Mouse (Mus musculus) embryonic facial prominence, embryonic 12.5 days (tissue): ENCODE data around the gene Pmfbp1. TPM values are rescaled to one million over a fixed set of nuclear protein-coding genes. Genes with fewer than 3 reads are reported as not detected.
"Not testable (repeated sequence)": the region's sequence is repeated elsewhere in the genome, so short reads cannot be mapped to it uniquely, and the experiment has no call there.

Source experiments
- ATAC-seq: fragments of 200-750 bp; cut with Nextera tagmentation; 2 replicates; pipeline ENCODE4 v1.8.0; 2017; ENCODE audit not compliant: insufficient number of reproducible peaks, insufficient read depth, low FRiP score, low TSS enrichment
- H3K27ac ChIP-seq: fragments of 300-500 bp; sonication (generic); 2 replicates; pipeline ENCODE4 v1.5.1; 2016; ENCODE audit warnings: mild to moderate bottlenecking
- H3K27me3 ChIP-seq: fragments of 300-500 bp; sonication (generic); 2 replicates; pipeline ENCODE4 v1.6.1; 2016; ENCODE audit warnings: mild to moderate bottlenecking, moderate library complexity
- H3K36me3 ChIP-seq: fragments of 300-500 bp; sonication (generic); 2 replicates; pipeline ENCODE4 v1.6.1; 2016; ENCODE audit warnings: mild to moderate bottlenecking
- H3K4me1 ChIP-seq: fragments of 300-500 bp; sonication (generic); 2 replicates; pipeline ENCODE4 v1.6.1; 2016
- H3K4me2 ChIP-seq: fragments of 300-500 bp; sonication (generic); replicated peaks from 2 replicates; pipeline ENCODE4 v1.6.1; 2016; ENCODE audit warnings: mild to moderate bottlenecking, moderate library complexity
- H3K4me3 ChIP-seq: fragments of 300-500 bp; sonication (generic); 2 replicates; pipeline ENCODE4 v1.5.1; 2016; ENCODE audit warnings: mild to moderate bottlenecking
- H3K9ac ChIP-seq: fragments of 300-500 bp; sonication (generic); 2 replicates; pipeline ENCODE4 v1.6.1; 2016; ENCODE audit warnings: mild to moderate bottlenecking, moderate library complexity
- H3K9me3 ChIP-seq: fragments of 300-500 bp; sonication (generic); 2 replicates; pipeline ENCODE4 v1.6.1; 2016; ENCODE audit warnings: mild to moderate bottlenecking, moderate library complexity
- WGBS: fragments of 180-500 bp; shearing (Covaris S2); methylation state at CpG from one replicate; pipeline ENCODE4 v1.1.7; 2016; 5-methylcytosine and 5-hydroxymethylcytosine counted together
- polyA plus RNA-seq: library from polyadenylated mRNA; unstranded; fragments of >200 nt; fragmentation: Nextera tagmentation; extraction: Ambion mirVana; gene quantifications from 2 replicates; pipeline ENCODE4 v1.2.1, GENCODE M21; 2016

Pmfbp1 gene
- 0.06 TPM in 1 of 2 replicates, not detected in the other for polyA plus RNA-seq

GRCm38 (mm10) chr8:109493727-109494126 is at the start of gene Pmfbp1:
Gene Pmfbp1 (plus strand): TSS chr8:109494027.
- Histone ChIP-seq H3K27me3 (no peaks in the 10 kb centered on the region), H3K36me3 (no peaks in the 10 kb centered on the region), H3K4me3 (no peak within 1 kb of the TSS), H3K4me1 (no peaks in the 10 kb centered on the region), H3K4me2 (no peak within 1 kb of the TSS), H3K27ac (no peak within 1 kb of the TSS), H3K9ac (no peak within 1 kb of the TSS), H3K9me3 (no peaks in the 10 kb centered on the region)
- no peak for ATAC-seq
- 94% methylated on average over 6 of the region's 6 CpGs for WGBS

- not testable (repeated sequence) for H3K27ac ChIP-seq, ATAC-seq, H3K9me3 ChIP-seq, H3K27me3 ChIP-seq, H3K4me3 ChIP-seq, H3K4me1 ChIP-seq, H3K36me3 ChIP-seq, H3K4me2 ChIP-seq, H3K9ac ChIP-seq
- WGBS: 37% methylated on average over 7 of the region's 7 CpGs
Observed at GRCm38 (mm10) chr8:109446896-109447295, 46.9 kb upstream of the Pmfbp1 start.

GRCm38 (mm10) chr8:109451000-109451399 is 42.8 kb upstream of the Pmfbp1 start:
- no peak for ATAC-seq
- 0 out of 2 replicates have a peak, but pooled peaks cover 3% of the 10 kb centered on the region for H3K9me3 ChIP-seq
- no peaks in the 10 kb centered on the region for H3K4me1 ChIP-seq
- no peak overlapping the region for H3K4me3 ChIP-seq
- H3K4me2 ChIP-seq: no peak overlapping the region
- WGBS: 64% methylated on average over 7 of the region's 7 CpGs
- no peak overlapping the region for H3K9ac ChIP-seq
- no peaks in the 10 kb centered on the region for H3K27me3 ChIP-seq
- no peaks in the 10 kb centered on the region for H3K36me3 ChIP-seq
- no peak overlapping the region for H3K27ac ChIP-seq

- Histone ChIP-seq H3K9ac (no peak overlapping the region), H3K4me3 (no peak overlapping the region), H3K27ac (no peak overlapping the region), H3K36me3 (no peaks in the 10 kb centered on the region), H3K4me2 (no peak overlapping the region), H3K27me3 (no peaks in the 10 kb centered on the region), H3K4me1 (no peaks in the 10 kb centered on the region), H3K9me3 (no peaks in the 10 kb centered on the region)
- no peak for ATAC-seq
- 75% methylated on average over 2 of the region's 2 CpGs for WGBS
Observed at GRCm38 (mm10) chr8:109455113-109455512, 38.7 kb upstream of the Pmfbp1 start.

- no peak for ATAC-seq
- 46% methylated on average over 8 of the region's 8 CpGs for WGBS
- no peak overlapping the region for H3K4me3 ChIP-seq
- no peak overlapping the region for H3K4me2 ChIP-seq
- H3K9me3 ChIP-seq: no peaks in the 10 kb centered on the region
- no peak overlapping the region for H3K9ac ChIP-seq
- H3K4me1 ChIP-seq: no peaks in the 10 kb centered on the region
- no peak overlapping the region for H3K27ac ChIP-seq
- no peaks in the 10 kb centered on the region for H3K27me3 ChIP-seq
- no peaks in the 10 kb centered on the region for H3K36me3 ChIP-seq
Observed at GRCm38 (mm10) chr8:109457387-109457786, 36.4 kb upstream of the Pmfbp1 start.

- WGBS: 77% methylated on average over 12 of the region's 12 CpGs
- no peaks in the 10 kb centered on the region for H3K4me1 ChIP-seq
- H3K27ac ChIP-seq: no peak overlapping the region
- H3K27me3 ChIP-seq: no peaks in the 10 kb centered on the region
- no peak overlapping the region for H3K4me3 ChIP-seq
- no peak overlapping the region for H3K4me2 ChIP-seq
- ATAC-seq: no peak
- H3K36me3 ChIP-seq: no peaks in the 10 kb centered on the region
- H3K9me3 ChIP-seq: no peaks in the 10 kb centered on the region
- no peak overlapping the region for H3K9ac ChIP-seq
Observed at GRCm38 (mm10) chr8:109458580-109458979, 35.2 kb upstream of the Pmfbp1 start.

GRCm38 (mm10) chr8:109463075-109463474 is 30.8 kb upstream of the Pmfbp1 start:
- Histone ChIP-seq H3K4me1 (peaks cover 24% of the 10 kb centered on the region), H3K27me3 (no peaks in the 10 kb centered on the region), H3K4me2 (no peak overlapping the region), H3K9ac (no peak overlapping the region), H3K9me3 (no peaks in the 10 kb centered on the region), H3K27ac (no peak overlapping the region), H3K4me3 (no peak overlapping the region), H3K36me3 (no peaks in the 10 kb centered on the region)
- ATAC-seq: no peak
- 46% methylated on average over 2 of the region's 2 CpGs for WGBS

- peaks cover 24% of the 10 kb centered on the region for H3K4me1 ChIP-seq
- H3K27ac ChIP-seq: peak overlapping the region; percentile 51; the same call in 1 of the 2 replicates
- H3K9me3 ChIP-seq: no peaks in the 10 kb centered on the region
- no peak for ATAC-seq
- H3K27me3 ChIP-seq: no peaks in the 10 kb centered on the region
- H3K4me3 ChIP-seq: no peak overlapping the region
- WGBS: 30% methylated on average over 13 of the region's 13 CpGs
- no peaks in the 10 kb centered on the region for H3K36me3 ChIP-seq
- H3K4me2 ChIP-seq: peak overlapping the region; percentile 39; the same call in 1 of the 2 replicates
- no peak overlapping the region for H3K9ac ChIP-seq
Observed at GRCm38 (mm10) chr8:109463677-109464313, 30.0 kb upstream of the Pmfbp1 start.

- ATAC-seq: no peak
- peaks cover 24% of the 10 kb centered on the region for H3K4me1 ChIP-seq
- H3K9ac ChIP-seq: no peak overlapping the region
- no peaks in the 10 kb centered on the region for H3K36me3 ChIP-seq
- WGBS: 26% methylated on average over 15 of the region's 15 CpGs
- H3K9me3 ChIP-seq: no peaks in the 10 kb centered on the region
- H3K27ac ChIP-seq: peak overlapping the region; percentile 80
- no peak overlapping the region for H3K4me3 ChIP-seq
- H3K27me3 ChIP-seq: no peaks in the 10 kb centered on the region
- peak overlapping the region; percentile 39 for H3K4me2 ChIP-seq
Observed at GRCm38 (mm10) chr8:109464451-109464891, 29.4 kb upstream of the Pmfbp1 start.

GRCm38 (mm10) chr8:109465056-109465455 is 28.8 kb upstream of the Pmfbp1 start:
- H3K9ac ChIP-seq: no peak overlapping the region
- ATAC-seq: no peak
- H3K36me3 ChIP-seq: no peaks in the 10 kb centered on the region
- no peak overlapping the region for H3K4me3 ChIP-seq
- peaks cover 24% of the 10 kb centered on the region for H3K4me1 ChIP-seq
- 26% methylated on average over 3 of the region's 3 CpGs for WGBS
- H3K27ac ChIP-seq: peak overlapping the region; percentile 80
- peak overlapping the region; percentile 39; the same call in 1 of the 2 replicates for H3K4me2 ChIP-seq
- no peaks in the 10 kb centered on the region for H3K9me3 ChIP-seq
- H3K27me3 ChIP-seq: no peaks in the 10 kb centered on the region

GRCm38 (mm10) chr8:109465761-109466160 is 28.1 kb upstream of the Pmfbp1 start:
- Histone ChIP-seq H3K9ac (no peak overlapping the region), H3K4me1 (peaks cover 24% of the 10 kb centered on the region), H3K4me2 (no peak overlapping the region), H3K27ac (peak overlapping the region; percentile 42; the same call in 1 of the 2 replicates), H3K36me3 (no peaks in the 10 kb centered on the region), H3K27me3 (no peaks in the 10 kb centered on the region), H3K9me3 (no peaks in the 10 kb centered on the region), H3K4me3 (no peak overlapping the region)
- ATAC-seq: no peak
- WGBS: 65% methylated on average over 3 of the region's 3 CpGs

GRCm38 (mm10) chr8:109467516-109467915 is 26.3 kb upstream of the Pmfbp1 start:
- peaks cover 24% of the 10 kb centered on the region for H3K4me1 ChIP-seq

More at GRCm38 (mm10) chr8:109467516-109467915, 26.3 kb upstream of the Pmfbp1 start:
- WGBS: 45% methylated on average over 5 of the region's 5 CpGs
- no peaks in the 10 kb centered on the region for H3K9me3 ChIP-seq
- no peak overlapping the region for H3K4me3 ChIP-seq
- no peak overlapping the region for H3K27ac ChIP-seq
- H3K27me3 ChIP-seq: no peaks in the 10 kb centered on the region
- no peak overlapping the region for H3K9ac ChIP-seq
- no peak for ATAC-seq
- H3K36me3 ChIP-seq: no peaks in the 10 kb centered on the region
- H3K4me2 ChIP-seq: no peak overlapping the region
